Mouse (Mus musculus) brain, embryonic 14.5 days (tissue): ENCODE results near the gene Sim2.

Experiments used
- CTCF ChIP-seq: fragments of 200-500 bp; IDR thresholded peaks from 2 replicates; pipeline ENCODE4 v1.5.1; 2012; ENCODE audit warnings: inconsistent platforms, mild to moderate bottlenecking, moderate library complexity, borderline replicate concordance; ENCODE audit not compliant: insufficient read depth, insufficient read length; ENCODE audit errors: extremely low read depth
- POLR2A ChIP-seq: fragments of 200-500 bp; IDR thresholded peaks from 2 replicates; pipeline ENCODE4 v1.6.1; 2012; ENCODE audit warnings: mild to moderate bottlenecking, inconsistent platforms, borderline replicate concordance; ENCODE audit not compliant: poor library complexity, insufficient read depth, insufficient read length, severe bottlenecking; ENCODE audit errors: extremely low read depth

DNA sequence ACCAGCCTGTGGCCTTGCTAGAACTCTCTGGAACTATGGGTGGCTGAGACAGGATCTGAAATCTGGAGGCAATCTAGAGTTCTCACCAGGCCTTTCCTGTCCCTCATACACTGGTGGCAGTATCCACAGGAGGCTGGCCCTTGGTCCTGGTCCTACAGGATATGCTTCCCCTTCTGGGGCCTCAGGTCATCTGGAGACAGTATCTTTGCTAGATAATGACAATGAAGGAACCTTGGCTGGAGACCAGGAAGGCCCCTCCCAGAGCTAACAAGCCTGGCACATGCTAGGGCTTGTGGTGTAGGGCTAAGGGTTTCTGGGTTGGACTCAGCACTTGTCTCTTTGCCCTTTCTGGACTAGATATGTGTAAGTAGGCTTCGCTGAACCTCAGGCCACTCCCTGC, 40.9 kb upstream of the Sim2 start:
- TF ChIP-seq CTCF (no peak), POLR2A (no peak)
